Mouse (Mus musculus): Measurements from ENCODE around the gene Arhgap24. TPM values are rescaled to one million over a fixed set of nuclear protein-coding genes. Genes with fewer than 3 reads are reported as not detected.

The Arhgap24 gene
- polyA plus RNA-seq, 1 experiment from 2014 or later = 10.6 TPM

GRCm38 (mm10) chr5:102613571-102613970, 132.4 kb downstream of the Arhgap24 start:
- no peaks in the 10 kb centered on the region for H3K36me3 ChIP-seq (replicated peaks)
- no peak overlapping the region for H3K27ac ChIP-seq
- H3K9ac ChIP-seq = no peak overlapping the region
- 78% methylated on average over 3 of the region's 3 CpGs for WGBS
- no peak overlapping the region for H3K4me3 ChIP-seq
- H3K4me1 ChIP-seq = no peaks in the 10 kb centered on the region
- no peak overlapping the region for H3K4me2 ChIP-seq
- no peak for ATAC-seq (replicated peaks)
- H3K27me3 ChIP-seq (replicated peaks) = no peaks in the 10 kb centered on the region
- no peaks in the 10 kb centered on the region for H3K9me3 ChIP-seq

- Histone ChIP-seq H3K4me1 (no peaks in the 10 kb centered on the region), H3K27ac (no peak overlapping the region), H3K9me3 (no peaks in the 10 kb centered on the region), H3K4me3 (no peak overlapping the region), H3K9ac (no peak overlapping the region), H3K4me2 (no peak overlapping the region), H3K36me3 (replicated peaks) (no peaks in the 10 kb centered on the region), H3K27me3 (replicated peaks) (no peaks in the 10 kb centered on the region)
- ATAC-seq (replicated peaks) = no peak
- 93% methylated on average over 2 of the region's 2 CpGs for WGBS
These were observed 132.9 kb downstream of the Arhgap24 start for GRCm38 (mm10) chr5:102614081-102614480.

GRCm38 (mm10) chr5:102615249-102615648, 134.1 kb downstream of the Arhgap24 start:
- no peak overlapping the region for H3K9ac ChIP-seq
- WGBS = 95% methylated on average over 6 of the region's 6 CpGs
- no peaks in the 10 kb centered on the region for H3K27me3 ChIP-seq (replicated peaks)
- H3K4me2 ChIP-seq = no peak overlapping the region
- H3K36me3 ChIP-seq (replicated peaks) = no peaks in the 10 kb centered on the region
- H3K9me3 ChIP-seq = no peaks in the 10 kb centered on the region
- H3K27ac ChIP-seq = no peak overlapping the region
- H3K4me1 ChIP-seq = no peaks in the 10 kb centered on the region
- H3K4me3 ChIP-seq = no peak overlapping the region
- ATAC-seq (replicated peaks) = no peak

GRCm38 (mm10) chr5:102621036-102621435, 139.8 kb downstream of the Arhgap24 start:
- Histone ChIP-seq H3K4me1 (no peaks in the 10 kb centered on the region), H3K27ac (no peak overlapping the region), H3K27me3 (replicated peaks) (no peaks in the 10 kb centered on the region), H3K36me3 (replicated peaks) (no peaks in the 10 kb centered on the region), H3K9me3 (no peaks in the 10 kb centered on the region), H3K4me2 (no peak overlapping the region), H3K9ac (no peak overlapping the region), H3K4me3 (no peak overlapping the region)
- ATAC-seq (replicated peaks) = no peak
- WGBS = 94% methylated on average over 1 of the region's 1 CpGs

GRCm38 (mm10) chr5:102623807-102624435, 142.7 kb downstream of the Arhgap24 start:
- no peaks in the 10 kb centered on the region for H3K27me3 ChIP-seq (replicated peaks)
- H3K4me2 ChIP-seq = no peak overlapping the region
- no peaks in the 10 kb centered on the region for H3K36me3 ChIP-seq (replicated peaks)
- no peaks in the 10 kb centered on the region for H3K9me3 ChIP-seq
- H3K9ac ChIP-seq = no peak overlapping the region
- no peak for ATAC-seq (replicated peaks)
- H3K4me3 ChIP-seq = no peak overlapping the region
- WGBS = 84% methylated on average over 3 of the region's 3 CpGs
- no peak overlapping the region for H3K27ac ChIP-seq
- H3K4me1 ChIP-seq = no peaks in the 10 kb centered on the region

GRCm38 (mm10) chr5:102626671-102627070, 145.5 kb downstream of the Arhgap24 start:
- ATAC-seq (replicated peaks) = no peak
- Histone ChIP-seq H3K9ac (no peak overlapping the region), H3K27ac (no peak overlapping the region), H3K27me3 (replicated peaks) (no peaks in the 10 kb centered on the region), H3K9me3 (no peaks in the 10 kb centered on the region), H3K4me3 (no peak overlapping the region), H3K4me1 (no peaks in the 10 kb centered on the region), H3K4me2 (no peak overlapping the region), H3K36me3 (replicated peaks) (no peaks in the 10 kb centered on the region)
- 56% methylated on average over 2 of the region's 2 CpGs for WGBS

GRCm38 (mm10) chr5:102629362-102629771, 148.2 kb downstream of the Arhgap24 start:
- no peaks in the 10 kb centered on the region for H3K36me3 ChIP-seq (replicated peaks)
- no peak overlapping the region for H3K4me2 ChIP-seq
- no peak overlapping the region for H3K4me3 ChIP-seq
- ATAC-seq (replicated peaks) = no peak
- H3K9ac ChIP-seq = no peak overlapping the region
- WGBS = 88% methylated on average over 11 of the region's 11 CpGs
- no peaks in the 10 kb centered on the region for H3K4me1 ChIP-seq
- no peaks in the 10 kb centered on the region for H3K27me3 ChIP-seq (replicated peaks)
- no peak overlapping the region for H3K27ac ChIP-seq
- no peaks in the 10 kb centered on the region for H3K9me3 ChIP-seq

GRCm38 (mm10) chr5:102635591-102635990, 154.4 kb downstream of the Arhgap24 start:
- Histone ChIP-seq H3K4me3 (no peak overlapping the region), H3K4me1 (no peaks in the 10 kb centered on the region), H3K9ac (no peak overlapping the region), H3K36me3 (replicated peaks) (no peaks in the 10 kb centered on the region), H3K27me3 (replicated peaks) (no peaks in the 10 kb centered on the region), H3K9me3 (no peaks in the 10 kb centered on the region), H3K4me2 (no peak overlapping the region), H3K27ac (no peak overlapping the region)
- 71% methylated on average over 4 of the region's 4 CpGs for WGBS
- no peak for ATAC-seq (replicated peaks)

GRCm38 (mm10) chr5:102639782-102640559, 158.8 kb downstream of the Arhgap24 start:
- Histone ChIP-seq H3K27me3 (replicated peaks) (no peaks in the 10 kb centered on the region), H3K9me3 (no peaks in the 10 kb centered on the region), H3K27ac (no peak overlapping the region), H3K4me1 (no peaks in the 10 kb centered on the region), H3K4me2 (no peak overlapping the region), H3K36me3 (replicated peaks) (no peaks in the 10 kb centered on the region), H3K9ac (no peak overlapping the region), H3K4me3 (no peak overlapping the region)
- 77% methylated on average over 7 of the region's 7 CpGs for WGBS
- no peak for ATAC-seq (replicated peaks)

- Histone ChIP-seq H3K27me3 (replicated peaks) (no peaks in the 10 kb centered on the region), H3K9me3 (no peaks in the 10 kb centered on the region), H3K9ac (no peak overlapping the region), H3K4me2 (no peak overlapping the region), H3K27ac (no peak overlapping the region), H3K4me3 (no peak overlapping the region), H3K4me1 (no peaks in the 10 kb centered on the region), H3K36me3 (replicated peaks) (no peaks in the 10 kb centered on the region)
- ATAC-seq (replicated peaks) = no peak
- 93% methylated on average over 7 of the region's 7 CpGs for WGBS
These were observed 162.2 kb downstream of the Arhgap24 start for GRCm38 (mm10) chr5:102643364-102643763.

GRCm38 (mm10) chr5:102643820-102644219, 162.6 kb downstream of the Arhgap24 start:
- H3K9me3 ChIP-seq = no peaks in the 10 kb centered on the region
- H3K4me2 ChIP-seq = no peak overlapping the region
- no peak overlapping the region for H3K4me3 ChIP-seq
- WGBS = 85% methylated on average over 4 of the region's 4 CpGs
- no peak for ATAC-seq (replicated peaks)
- no peak overlapping the region for H3K27ac ChIP-seq
- no peaks in the 10 kb centered on the region for H3K27me3 ChIP-seq (replicated peaks)
- no peak overlapping the region for H3K9ac ChIP-seq
- no peaks in the 10 kb centered on the region for H3K4me1 ChIP-seq
- H3K36me3 ChIP-seq (replicated peaks) = no peaks in the 10 kb centered on the region

GRCm38 (mm10) chr5:102659061-102659460, 177.9 kb downstream of the Arhgap24 start:
- no peaks in the 10 kb centered on the region for H3K9me3 ChIP-seq
- ATAC-seq (replicated peaks) = no peak
- no peak overlapping the region for H3K4me2 ChIP-seq
- no peak overlapping the region for H3K9ac ChIP-seq
- H3K27me3 ChIP-seq (replicated peaks) = no peaks in the 10 kb centered on the region
- no peaks in the 10 kb centered on the region for H3K36me3 ChIP-seq (replicated peaks)
- no peaks in the 10 kb centered on the region for H3K4me1 ChIP-seq
- no peak overlapping the region for H3K4me3 ChIP-seq
- H3K27ac ChIP-seq = no peak overlapping the region

Measured in midbrain, embryonic 15.5 days (tissue).